ENCODE assay signal across 29 mouse cellular contexts in the genomic region with DNA sequence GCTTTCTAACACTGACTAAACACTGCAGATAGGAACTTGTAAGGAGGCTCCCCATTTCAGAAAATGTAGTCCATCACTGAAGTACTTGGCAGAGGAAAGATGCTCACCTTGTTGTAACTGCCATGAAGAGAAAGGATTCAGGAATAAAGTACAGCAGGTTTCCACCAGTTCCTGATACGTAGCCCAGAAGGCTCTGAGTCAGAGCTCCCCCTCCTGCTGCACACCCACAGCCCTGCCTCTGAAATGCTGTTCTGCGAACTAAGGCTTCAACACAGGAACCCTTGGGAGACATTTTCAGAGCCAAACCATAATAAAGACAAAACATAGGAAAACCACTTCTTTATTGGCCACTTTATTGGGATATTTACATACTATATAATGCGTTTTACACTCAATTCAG.
DNase-seq lines count a peak whose midpoint lies in the region; ATAC-seq and TF ChIP-seq lines count a peak whose summit lies in the region.
"Had no signal": no experiment of that assay in that cellular context is flagged by ENCODE, and none has a peak within 500 bp of the region (broad histone marks: within the 10 kb centered on the region; RNA-seq: fewer than 3 reads in every experiment).

No protein-coding gene starts in this region.

- TF ChIP-seq CTCF in left cerebral cortex, adult 2 months (IDR thresholded peaks at IDR 0.05): no peak

- no peaks in the 10 kb centered on the region for H3K27me3 ChIP-seq in heart, embryonic 12.5 days (replicated peaks)
- H3K27me3 ChIP-seq: embryonic facial prominence, embryonic 13.5 days; forebrain, embryonic 15.5 days; hindbrain, embryonic 13.5 days; limb, embryonic 12.5 days; liver, embryonic 15.5 days; neural tube, embryonic 15.5 days; stomach, embryonic 15.5 days had no signal

- no peak overlapping the region for H3K27ac ChIP-seq in heart, embryonic 12.5 days (ENCODE audit: poor library complexity, severe bottlenecking)
- H3K27ac ChIP-seq in left cerebral cortex, adult 2 months: no peak overlapping the region
- H3K27ac ChIP-seq: embryonic facial prominence, embryonic 13.5 days; forebrain, embryonic 10.5 days; forebrain, embryonic 15.5 days; heart, embryonic 10.5 days; hindbrain, embryonic 13.5 days; kidney, postnatal 0 days; limb, embryonic 12.5 days; liver, embryonic 15.5 days; neural tube, embryonic 15.5 days; stomach, embryonic 15.5 days had no signal

- 86% methylated on average over 3 of the region's 3 CpGs for WGBS in heart, embryonic 12.5 days

- H3K4me3 ChIP-seq in heart, embryonic 12.5 days: no peak overlapping the region
- no peak overlapping the region for H3K4me3 ChIP-seq in left cerebral cortex, adult 2 months
- H3K4me3 ChIP-seq: embryonic facial prominence, embryonic 13.5 days; forebrain, embryonic 10.5 days; forebrain, embryonic 15.5 days; heart, embryonic 10.5 days; hindbrain, embryonic 13.5 days; limb, embryonic 12.5 days; liver, embryonic 15.5 days; neural tube, embryonic 15.5 days; stomach, embryonic 15.5 days had no signal

- H3K9ac ChIP-seq in heart, embryonic 12.5 days: no peak overlapping the region
- H3K9ac ChIP-seq: embryonic facial prominence, embryonic 13.5 days; forebrain, embryonic 15.5 days; hindbrain, embryonic 13.5 days; limb, embryonic 12.5 days; liver, embryonic 15.5 days; lung, embryonic 14.5 days; neural tube, embryonic 15.5 days; stomach, embryonic 15.5 days had no signal

- no peaks in the 10 kb centered on the region for H3K9me3 ChIP-seq in heart, embryonic 12.5 days (replicated peaks)
- H3K9me3 ChIP-seq: embryonic facial prominence, embryonic 13.5 days; forebrain, embryonic 10.5 days; forebrain, embryonic 15.5 days; heart, embryonic 10.5 days; hindbrain, embryonic 13.5 days; limb, embryonic 12.5 days; liver, embryonic 15.5 days; neural tube, embryonic 15.5 days; stomach, embryonic 15.5 days had no signal

- peaks cover 76% of the 10 kb centered on the region for H3K36me3 ChIP-seq in heart, embryonic 12.5 days

- no peak for ATAC-seq in heart, embryonic 12.5 days (ENCODE audit: insufficient number of reproducible peaks, low FRiP score)
- ATAC-seq: forebrain, embryonic 15.5 days had no signal

- DNase-seq in heart, adult 11 months: peak; percentile 37
- DNase-seq in left cerebral cortex, adult 2 months (ENCODE audit: extremely low spot score in 1 of 2, low spot score in 2 of 2): peak; percentile 25 to 33
- no peak for DNase-seq in left cerebral cortex, postnatal 4 days
- peak; percentile 21 for DNase-seq in NIH3T3 (ENCODE audit: low read depth)
- peak; percentile 36 to 41 for DNase-seq in right cerebral cortex, postnatal 36 days (ENCODE audit: low spot score in 2 of 2)
- DNase-seq in testis, postnatal 10 days (ENCODE audit: low spot score): no peak
- DNase-seq: adrenal gland, postnatal 14 days; cerebellum, adult 11-12 months; cerebellum, postnatal 10 days; gastrocnemius, postnatal 14 days; heart, postnatal 36 days; kidney, postnatal 4 days; lung, embryonic 14.5 days; lung, postnatal 14 days; midbrain, embryonic 14.5 days; retina, postnatal 1 day; thymus, adult 18-20 months; thymus, postnatal 25 days had no signal

- H3K4me1 ChIP-seq in heart, embryonic 12.5 days (replicated peaks): 0 out of 2 replicates have a peak, but pooled peaks cover 7% of the 10 kb centered on the region
- H3K4me1 ChIP-seq: embryonic facial prominence, embryonic 13.5 days; forebrain, embryonic 10.5 days; forebrain, embryonic 15.5 days; heart, embryonic 10.5 days; hindbrain, embryonic 13.5 days; limb, embryonic 12.5 days; liver, embryonic 15.5 days; neural tube, embryonic 15.5 days; stomach, embryonic 15.5 days had no signal

- intact Hi-C loops in left cerebral cortex, adult 2 months (cut with DNase I): no loop called here
- intact Hi-C loops in left cerebral cortex, postnatal 4 days (cut with DNase I): no loop called here

- H3K4me2 ChIP-seq in heart, embryonic 12.5 days: no peak overlapping the region
- H3K4me2 ChIP-seq: embryonic facial prominence, embryonic 13.5 days; forebrain, embryonic 15.5 days; hindbrain, embryonic 13.5 days; limb, embryonic 12.5 days; liver, embryonic 15.5 days; lung, embryonic 14.5 days; neural tube, embryonic 15.5 days; stomach, embryonic 15.5 days had no signal

Comparison
In these comparisons a context has a peak if more than half of its experiments do, and no peak if none do; other contexts are left out.
1. DNase-seq: peak in heart, adult 11 months (single experiment), left cerebral cortex, adult 2 months (2 of 2), NIH3T3 (single experiment) and right cerebral cortex, postnatal 36 days (2 of 2); none in left cerebral cortex, postnatal 4 days (single experiment) and testis, postnatal 10 days (single experiment).